Mouse (Mus musculus): Measurements from ENCODE around the gene Ergic1. TPM values are rescaled to one million over a fixed set of nuclear protein-coding genes. Genes with fewer than 3 reads are reported as not detected.

The Ergic1 gene
- total and polyA plus RNA-seq, 2 experiments from 2014 or later: 50.8 to 152 TPM

DNA sequence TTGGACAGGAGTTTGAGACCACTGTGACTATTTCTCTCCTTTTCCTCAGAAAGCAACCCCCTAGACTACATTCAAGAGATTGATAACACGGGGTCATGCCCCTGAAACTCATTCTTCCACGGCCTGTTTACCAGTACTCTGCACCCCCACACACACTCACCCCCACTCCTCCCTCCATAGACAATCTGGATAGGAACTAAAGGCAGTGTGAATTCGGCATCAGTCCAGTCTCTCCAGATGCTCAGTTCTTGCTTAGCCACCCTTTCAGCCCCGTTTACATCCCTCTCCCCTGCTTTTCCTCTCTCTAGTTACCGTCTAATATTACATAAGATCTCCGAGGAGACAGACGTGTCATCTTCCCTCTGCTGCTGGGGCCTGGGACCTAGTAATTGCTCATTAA lies 132.9 kb downstream of the Ergic1 start:
- WGBS: 70% methylated on average over 7 of the region's 7 CpGs
- H3K27me3 ChIP-seq (ENCODE audit: control insufficient read depth, insufficient read depth, low read length): no peaks in the 10 kb centered on the region

DNA sequence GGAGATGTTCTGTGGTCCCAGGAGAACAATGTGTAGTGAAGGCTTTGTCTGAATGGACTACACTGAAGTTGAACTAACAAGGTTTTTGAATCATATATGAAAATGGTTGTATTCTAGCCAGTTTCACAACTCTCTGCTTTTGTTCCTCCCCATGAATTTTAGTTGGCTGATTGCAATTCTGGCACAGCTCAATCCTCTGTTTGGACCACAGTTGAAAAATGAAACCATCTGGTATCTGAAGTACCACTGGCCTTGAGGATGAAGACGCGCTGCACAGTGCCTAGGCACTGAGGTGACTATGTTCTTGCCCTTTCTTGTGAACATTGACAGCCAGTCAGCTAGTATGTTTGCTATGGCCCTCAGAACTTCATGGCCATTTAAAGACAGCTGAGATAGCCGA lies 133.9 kb downstream of the Ergic1 start:
- no peak overlapping the region for H3K9ac ChIP-seq (replicated peaks; ENCODE audit: low read depth, low read length)
- H3K4me2 ChIP-seq (ENCODE audit: low read depth, low read length): no peak overlapping the region
- no peaks in the 10 kb centered on the region for H3K27me3 ChIP-seq (ENCODE audit: control insufficient read depth, insufficient read depth, low read length)
- H3K27ac ChIP-seq (ENCODE audit: low read depth): no peak overlapping the region
- DNase-seq (ENCODE audit: low spot score) (no peak), ATAC-seq (ENCODE audit: insufficient read depth, low read depth) (no peak)
- TF ChIP-seq CTCF (IDR thresholded peaks at IDR 0.05; ENCODE audit: low read depth): no peak
- TF ChIP-seq EP300 (IDR thresholded peaks at IDR 0.05; ENCODE audit: low read depth): no peak
- peaks cover 11% of the 10 kb centered on the region; the same call in 1 of the 2 replicates for H3K4me1 ChIP-seq (ENCODE audit: control insufficient read depth, insufficient read depth)
- H3K9me3 ChIP-seq (replicated peaks; ENCODE audit: control insufficient read depth, low read length): no peaks in the 10 kb centered on the region
- WGBS: 92% methylated on average over 3 of the region's 3 CpGs
- H3K36me3 ChIP-seq (replicated peaks; ENCODE audit: control insufficient read depth, insufficient read depth, low read length): peaks cover 37% of the 10 kb centered on the region
- no peak overlapping the region for H3K4me3 ChIP-seq (ENCODE audit: low read depth, low read length)

More for the DNA sequence above, 132.9 kb downstream of the Ergic1 start:
- no peak overlapping the region for H3K4me3 ChIP-seq (ENCODE audit: low read depth, low read length)
- peaks cover 31% of the 10 kb centered on the region for H3K36me3 ChIP-seq (replicated peaks; ENCODE audit: control insufficient read depth, insufficient read depth, low read length)
- H3K4me1 ChIP-seq (ENCODE audit: control insufficient read depth, insufficient read depth): peaks cover 7% of the 10 kb centered on the region; the same call in 1 of the 2 replicates
- H3K9ac ChIP-seq (replicated peaks; ENCODE audit: low read depth, low read length): no peak overlapping the region
- H3K4me2 ChIP-seq (ENCODE audit: low read depth, low read length): no peak overlapping the region
- no peak for TF ChIP-seq EP300 (IDR thresholded peaks at IDR 0.05; ENCODE audit: low read depth)
- H3K9me3 ChIP-seq (replicated peaks; ENCODE audit: control insufficient read depth, low read length): no peaks in the 10 kb centered on the region
- ATAC-seq (ENCODE audit: insufficient read depth, low read depth) (no peak), DNase-seq (ENCODE audit: low spot score) (no peak)
- no peak overlapping the region for H3K27ac ChIP-seq (ENCODE audit: low read depth)

DNA sequence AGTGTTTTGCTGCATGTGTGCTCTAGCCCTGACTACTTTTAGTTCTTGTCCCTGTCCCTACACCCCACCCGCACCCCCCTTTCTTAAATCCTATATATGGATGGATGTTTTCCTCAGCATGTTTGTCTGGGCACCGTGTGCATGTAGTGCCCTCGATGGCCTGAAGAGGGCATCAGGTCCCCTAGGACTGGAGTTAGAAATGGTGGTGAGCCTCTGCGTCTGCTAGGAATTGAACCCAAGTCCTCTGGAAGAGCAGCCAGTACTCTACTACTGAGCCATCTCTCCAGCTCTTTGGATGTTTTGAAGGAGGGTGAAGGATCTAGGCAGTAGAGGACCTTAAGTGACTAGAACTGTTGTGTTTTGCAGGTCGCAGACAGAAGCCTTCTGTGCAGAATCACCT lies 137.6 kb downstream of the Ergic1 start:
- H3K27ac ChIP-seq (ENCODE audit: low read depth): peak overlapping the region; percentile 69; the same call in 1 of the 2 replicates
- ATAC-seq (ENCODE audit: insufficient read depth, low read depth): no peak
- peaks cover 49% of the 10 kb centered on the region for H3K36me3 ChIP-seq (replicated peaks; ENCODE audit: control insufficient read depth, insufficient read depth, low read length)

DNA sequence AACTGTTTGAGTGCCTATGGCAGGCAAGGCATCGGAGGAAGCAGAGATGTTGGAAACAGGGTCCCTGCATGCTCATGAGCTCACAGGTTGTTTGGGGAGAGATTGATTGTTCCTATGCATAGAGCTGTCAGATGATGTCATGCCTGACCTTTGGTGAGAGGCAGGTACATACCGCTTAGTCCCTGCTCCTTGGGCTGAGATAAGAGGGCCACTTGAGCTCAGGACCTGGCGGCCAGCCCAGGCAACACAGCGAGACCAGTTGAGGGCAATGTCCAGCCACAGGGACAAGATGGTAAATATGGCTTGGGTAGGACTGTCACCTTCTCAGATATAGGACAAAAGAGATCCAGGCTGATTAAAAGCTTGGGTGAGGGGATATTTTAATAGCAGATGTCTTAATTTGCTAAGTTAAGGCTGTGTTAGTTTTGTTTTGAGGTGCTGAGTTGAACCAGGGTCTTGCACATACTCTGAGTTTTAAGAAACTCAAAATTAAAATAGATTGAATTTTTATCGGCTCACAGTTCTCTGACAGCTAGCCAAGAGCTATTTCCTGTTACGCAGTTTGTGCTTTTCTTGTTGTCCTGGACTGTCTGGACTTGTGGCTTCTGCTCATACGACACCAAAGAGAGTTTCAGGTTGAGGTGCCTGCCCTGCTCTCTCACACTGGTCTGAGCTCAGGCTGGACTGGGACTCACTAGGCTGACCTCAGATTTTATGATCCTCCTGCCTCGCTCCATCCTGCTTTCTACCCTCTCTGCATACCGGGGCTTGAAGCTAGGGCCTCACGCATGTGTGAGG lies 138.7 kb downstream of the Ergic1 start:
- H3K4me1 ChIP-seq (ENCODE audit: control insufficient read depth, insufficient read depth): peaks cover 27% of the 10 kb centered on the region
- no peak overlapping the region; the same call in 1 of the 2 replicates for H3K9ac ChIP-seq (replicated peaks; ENCODE audit: low read depth, low read length)
- H3K4me3 ChIP-seq (ENCODE audit: low read depth, low read length): no peak overlapping the region
- ATAC-seq (ENCODE audit: insufficient read depth, low read depth) (peak; percentile 76), DNase-seq (ENCODE audit: low spot score) (peak; percentile 41)
- H3K9me3 ChIP-seq (replicated peaks; ENCODE audit: control insufficient read depth, low read length): no peaks in the 10 kb centered on the region
- 43% methylated on average over 10 of the region's 10 CpGs for WGBS
- H3K36me3 ChIP-seq (replicated peaks; ENCODE audit: control insufficient read depth, insufficient read depth, low read length): peaks cover 49% of the 10 kb centered on the region
- H3K27me3 ChIP-seq (ENCODE audit: control insufficient read depth, insufficient read depth, low read length): no peaks in the 10 kb centered on the region
- peak overlapping the region; percentile 69 for H3K27ac ChIP-seq (ENCODE audit: low read depth)
- H3K4me2 ChIP-seq (ENCODE audit: low read depth, low read length): no peak overlapping the region
- no peak for TF ChIP-seq CTCF (IDR thresholded peaks at IDR 0.05; ENCODE audit: low read depth)
- peak; percentile 28; the same call in 1 of the 2 replicates for TF ChIP-seq EP300 (IDR thresholded peaks at IDR 0.05; ENCODE audit: low read depth)

More for the DNA sequence above, 137.6 kb downstream of the Ergic1 start:
- no peak overlapping the region for H3K4me3 ChIP-seq (ENCODE audit: low read depth, low read length)
- no peak overlapping the region for H3K9ac ChIP-seq (replicated peaks; ENCODE audit: low read depth, low read length)
- WGBS: 91% methylated on average over 5 of the region's 5 CpGs
- no peaks in the 10 kb centered on the region for H3K27me3 ChIP-seq (ENCODE audit: control insufficient read depth, insufficient read depth, low read length)
- no peak for DNase-seq (ENCODE audit: low spot score)
- peaks cover 27% of the 10 kb centered on the region for H3K4me1 ChIP-seq (ENCODE audit: control insufficient read depth, insufficient read depth)
- H3K4me2 ChIP-seq (ENCODE audit: low read depth, low read length): no peak overlapping the region
- TF ChIP-seq EP300 (IDR thresholded peaks at IDR 0.05; ENCODE audit: low read depth): no peak
- peak; percentile 41; the same call in 1 of the 2 replicates for TF ChIP-seq CTCF (IDR thresholded peaks at IDR 0.05; ENCODE audit: low read depth)
- no peaks in the 10 kb centered on the region for H3K9me3 ChIP-seq (replicated peaks; ENCODE audit: control insufficient read depth, low read length)

DNA sequence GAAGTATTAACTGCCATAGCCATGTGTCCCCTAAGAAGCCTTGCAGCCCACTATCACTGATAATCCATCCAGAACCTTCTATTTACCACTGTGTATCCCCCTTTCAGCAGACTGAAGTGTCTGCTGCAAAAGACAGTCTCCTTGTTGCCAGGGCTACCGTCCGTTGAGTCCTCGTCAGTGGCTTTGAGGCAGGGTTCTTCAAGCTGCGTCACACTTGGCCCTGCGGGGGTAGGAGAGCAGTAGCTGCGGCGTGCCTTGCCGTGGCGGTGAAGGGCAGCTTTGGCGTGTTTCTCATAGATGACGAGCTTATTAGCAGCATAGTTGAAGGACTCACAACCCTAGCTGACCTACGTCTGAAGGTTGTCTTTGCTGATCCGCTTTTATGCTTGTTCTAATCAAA lies 140.3 kb downstream of the Ergic1 start:
- no peak for ATAC-seq (ENCODE audit: insufficient read depth, low read depth)
- H3K27me3 ChIP-seq (ENCODE audit: control insufficient read depth, insufficient read depth, low read length): no peaks in the 10 kb centered on the region
- TF ChIP-seq EP300 (IDR thresholded peaks at IDR 0.05; ENCODE audit: low read depth) (no peak), CTCF (IDR thresholded peaks at IDR 0.05; ENCODE audit: low read depth) (no peak)
- H3K4me1 ChIP-seq (ENCODE audit: control insufficient read depth, insufficient read depth): peaks cover 32% of the 10 kb centered on the region
- no peak overlapping the region for H3K4me3 ChIP-seq (ENCODE audit: low read depth, low read length)
- peak overlapping the region; percentile 10; the same call in 1 of the 2 replicates for H3K4me2 ChIP-seq (ENCODE audit: low read depth, low read length)
- H3K36me3 ChIP-seq (replicated peaks; ENCODE audit: control insufficient read depth, insufficient read depth, low read length): peaks cover 38% of the 10 kb centered on the region
- peak overlapping the region; percentile 38 for H3K27ac ChIP-seq (ENCODE audit: low read depth)
- no peak overlapping the region for H3K9ac ChIP-seq (replicated peaks; ENCODE audit: low read depth, low read length)
- 46% methylated on average over 13 of the region's 13 CpGs for WGBS
- no peak for DNase-seq (ENCODE audit: low spot score)
- H3K9me3 ChIP-seq (replicated peaks; ENCODE audit: control insufficient read depth, low read length): no peaks in the 10 kb centered on the region
